Mouse (Mus musculus): ENCODE data around the gene Hdac4.

DNA sequence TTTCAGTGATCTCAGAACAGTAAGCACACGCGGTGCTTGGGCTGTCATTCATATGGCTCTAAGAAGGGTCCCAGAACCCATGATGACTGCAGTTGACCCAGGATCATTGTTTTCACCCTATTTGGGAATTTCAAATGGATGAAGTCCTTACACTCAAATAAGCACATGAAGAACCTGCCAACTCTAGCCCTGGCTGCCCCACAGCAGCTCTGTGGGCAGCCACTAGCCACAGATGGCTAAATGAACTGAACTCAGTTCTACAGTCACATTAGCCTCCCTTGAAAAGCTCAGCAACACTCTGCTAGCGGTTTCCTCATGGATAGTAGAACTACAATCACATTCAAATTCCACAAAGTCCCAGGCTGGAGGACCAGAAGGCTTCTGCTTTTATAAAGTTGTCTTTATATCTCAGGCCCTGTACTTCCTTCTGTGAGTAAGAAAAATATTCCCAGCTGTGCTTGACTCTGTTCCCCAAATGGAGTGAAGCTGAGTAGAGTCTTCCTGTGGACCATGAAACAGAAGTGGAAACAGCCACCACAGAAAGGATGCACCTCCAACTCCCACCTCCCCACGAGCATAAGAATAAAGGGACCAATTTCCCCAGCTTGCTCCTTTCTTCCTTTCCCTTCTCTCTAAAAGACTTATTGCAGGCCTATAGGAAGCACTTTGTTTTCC, 88.9 kb downstream of the Hdac4 start:
- TF ChIP-seq CTCF (IDR thresholded peaks at IDR 0.05): no peak
- TF ChIP-seq EP300 (IDR thresholded peaks at IDR 0.05): no peak
